Mouse (Mus musculus) embryonic facial prominence, embryonic 11.5 days (tissue): Measurements from ENCODE around the gene Nr2f6. TPM values are rescaled to one million over a fixed set of nuclear protein-coding genes. Genes with fewer than 3 reads are reported as not detected.

Experiments
- ATAC-seq: fragments of 200-750 bp; cut with Nextera tagmentation; replicated peaks from 2 replicates; pipeline ENCODE4 v1.8.0; 2017; ENCODE audit warnings: low read depth; ENCODE audit not compliant: insufficient number of reproducible peaks, low FRiP score, low TSS enrichment
- DNase-seq: peaks from one replicate; pipeline ENCODE4 v3.0.0-alpha.2; 2015; ENCODE audit warnings: low spot score
- H3K27ac ChIP-seq: fragments of 300-500 bp; sonication (generic); replicated peaks from 2 replicates; pipeline ENCODE4 v1.5.1; 2014; ENCODE audit warnings: mild to moderate bottlenecking, low read depth, low read length, control low read depth
- H3K27me3 ChIP-seq: fragments of 300-500 bp; sonication (generic); 2 replicates; pipeline ENCODE4 v1.6.1; 2014; ENCODE audit warnings: mild to moderate bottlenecking, low read length, moderate library complexity, mixed read lengths; ENCODE audit not compliant: control insufficient read depth, insufficient read depth
- H3K36me3 ChIP-seq: fragments of 300-500 bp; sonication (generic); replicated peaks from 2 replicates; pipeline ENCODE4 v1.6.1; 2014; ENCODE audit warnings: low read depth, mild to moderate bottlenecking, low read length, moderate library complexity, mixed read lengths; ENCODE audit not compliant: control insufficient read depth, insufficient read depth
- H3K4me1 ChIP-seq: fragments of 300-500 bp; sonication (generic); 2 replicates; pipeline ENCODE4 v1.6.1; 2014; ENCODE audit warnings: low read length, mixed read lengths; ENCODE audit not compliant: control insufficient read depth, insufficient read depth
- H3K4me2 ChIP-seq: fragments of 300-500 bp; sonication (generic); 2 replicates; pipeline ENCODE4 v1.6.1; 2014; ENCODE audit warnings: low read depth, mild to moderate bottlenecking, control low read depth, low read length, moderate library complexity
- H3K4me3 ChIP-seq: fragments of 300-500 bp; sonication (generic); 2 replicates; pipeline ENCODE4 v1.5.1; 2014; ENCODE audit warnings: low read depth, low read length, control low read depth
- H3K9ac ChIP-seq: fragments of 300-500 bp; sonication (generic); replicated peaks from 2 replicates; pipeline ENCODE4 v1.6.1; 2014; ENCODE audit warnings: mild to moderate bottlenecking, control low read depth, low read length
- H3K9me3 ChIP-seq: fragments of 300-500 bp; sonication (generic); replicated peaks from 2 replicates; pipeline ENCODE4 v1.6.1; 2016; ENCODE audit warnings: mild to moderate bottlenecking, low read length, inconsistent platforms, mixed read lengths; ENCODE audit not compliant: control insufficient read depth
- WGBS: fragments of 180-500 bp; shearing (Covaris S2); extraction: QIAGEN DNeasy Blood & Tissue Kit; methylation state at CpG from one replicate; pipeline ENCODE4 v1.1.7; 2014; 5-methylcytosine and 5-hydroxymethylcytosine counted together
- polyA plus RNA-seq: library from polyadenylated mRNA; unstranded; fragments of >200 nt; fragmentation: Nextera tagmentation; extraction: Ambion mirVana; gene quantifications from 2 replicates; pipeline ENCODE4 v1.2.1, GENCODE M21; 2014

Gene Nr2f6
- polyA plus RNA-seq, 1 experiment from 2014 or later, result 53.7 TPM

DNA sequence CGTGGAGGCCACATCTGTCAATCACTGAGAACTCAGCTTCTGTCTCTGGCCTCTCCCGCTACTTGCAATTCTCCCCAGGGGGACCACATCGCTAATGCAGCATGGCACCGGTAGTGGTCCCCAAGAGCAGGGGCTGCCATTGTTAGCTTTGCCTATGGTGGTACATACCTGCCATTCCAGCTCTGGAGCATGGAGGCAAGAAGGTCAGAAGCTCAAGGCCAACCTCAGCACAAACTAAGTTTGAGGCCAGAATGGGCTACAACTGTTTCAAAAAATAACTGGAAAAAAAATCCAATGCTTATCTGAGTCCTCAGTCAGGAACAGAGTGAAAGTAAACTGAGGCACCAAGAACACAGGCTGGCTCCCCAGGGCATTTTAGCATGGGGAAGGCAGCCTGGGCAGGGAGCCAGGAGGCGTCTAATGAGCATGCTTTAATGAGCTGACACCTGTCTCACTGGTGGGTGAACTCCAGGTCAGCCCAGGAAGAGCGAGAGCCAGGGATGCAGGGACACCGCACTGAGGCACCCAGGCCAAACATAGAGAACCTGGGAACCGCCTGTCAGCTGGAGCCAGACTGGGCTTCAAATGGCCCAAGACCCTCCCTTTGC, 5.2 kb downstream of the Nr2f6 start:
- WGBS, result 45% methylated on average over 8 of the region's 8 CpGs
- Histone ChIP-seq H3K4me3 (no peak overlapping the region), H3K4me2 (peak overlapping the region; percentile 62), H3K27me3 (no peaks in the 10 kb centered on the region), H3K4me1 (peaks cover 13% of the 10 kb centered on the region), H3K27ac (peak overlapping the region; percentile 28; the same call in 1 of the 2 replicates), H3K36me3 (no peaks in the 10 kb centered on the region), H3K9ac (peak overlapping the region; percentile 44), H3K9me3 (no peaks in the 10 kb centered on the region)
- no peak for ATAC-seq
- no peak for DNase-seq

DNA sequence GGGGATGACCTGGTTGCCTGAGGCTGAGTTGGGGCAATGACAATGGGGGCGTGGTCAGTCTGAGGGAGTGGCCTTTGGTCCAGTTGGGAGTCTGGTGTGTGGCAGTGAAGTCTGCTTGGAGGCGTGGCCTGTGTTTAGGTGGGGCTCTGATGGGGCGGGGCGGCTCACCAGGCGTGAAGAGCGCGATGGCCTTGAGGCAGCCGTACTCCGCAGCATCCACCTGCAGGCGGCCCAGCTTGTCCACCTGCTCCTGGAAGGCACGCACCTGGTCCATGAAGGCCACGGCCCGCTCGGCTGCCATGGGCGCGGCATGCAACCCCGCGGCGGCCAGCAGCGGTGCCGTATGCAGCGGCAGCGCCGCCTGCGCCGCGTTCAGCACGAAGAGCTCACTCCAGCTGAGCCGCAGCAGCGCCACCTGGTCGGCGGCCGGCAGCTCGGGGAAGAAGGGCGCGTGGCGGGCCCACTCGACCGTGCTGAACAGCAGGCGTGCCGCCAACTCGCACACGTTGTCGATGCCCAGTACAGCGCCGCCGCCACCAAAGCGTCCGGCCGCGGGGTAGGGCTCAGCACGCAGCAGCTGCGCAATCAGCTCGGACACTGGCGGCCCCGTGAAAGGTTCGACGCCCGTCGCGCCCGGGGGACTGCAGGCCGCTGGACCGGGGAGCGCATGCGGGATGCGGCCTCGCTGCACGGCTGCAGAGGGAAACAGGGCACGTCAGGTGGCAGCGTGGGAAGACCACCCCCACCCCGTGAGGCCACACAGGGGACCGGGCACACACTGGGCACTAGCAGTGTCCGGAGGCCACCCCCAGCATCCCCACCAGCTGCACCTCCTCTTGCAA, 6.0 kb downstream of the Nr2f6 start:
- H3K27me3 ChIP-seq, result no peaks in the 10 kb centered on the region
- peak overlapping the region; percentile 28; the same call in 1 of the 2 replicates for H3K27ac ChIP-seq
- 7% methylated on average over 71 of the region's 74 CpGs for WGBS
- H3K9ac ChIP-seq, result peak overlapping the region; percentile 44
- DNase-seq (peak; percentile 62), ATAC-seq (no peak)
- no peaks in the 10 kb centered on the region for H3K36me3 ChIP-seq
- peak overlapping the region; percentile 62 for H3K4me2 ChIP-seq
- peaks cover 13% of the 10 kb centered on the region for H3K4me1 ChIP-seq
- peak overlapping the region; percentile 26 for H3K4me3 ChIP-seq
- no peaks in the 10 kb centered on the region for H3K9me3 ChIP-seq

DNA sequence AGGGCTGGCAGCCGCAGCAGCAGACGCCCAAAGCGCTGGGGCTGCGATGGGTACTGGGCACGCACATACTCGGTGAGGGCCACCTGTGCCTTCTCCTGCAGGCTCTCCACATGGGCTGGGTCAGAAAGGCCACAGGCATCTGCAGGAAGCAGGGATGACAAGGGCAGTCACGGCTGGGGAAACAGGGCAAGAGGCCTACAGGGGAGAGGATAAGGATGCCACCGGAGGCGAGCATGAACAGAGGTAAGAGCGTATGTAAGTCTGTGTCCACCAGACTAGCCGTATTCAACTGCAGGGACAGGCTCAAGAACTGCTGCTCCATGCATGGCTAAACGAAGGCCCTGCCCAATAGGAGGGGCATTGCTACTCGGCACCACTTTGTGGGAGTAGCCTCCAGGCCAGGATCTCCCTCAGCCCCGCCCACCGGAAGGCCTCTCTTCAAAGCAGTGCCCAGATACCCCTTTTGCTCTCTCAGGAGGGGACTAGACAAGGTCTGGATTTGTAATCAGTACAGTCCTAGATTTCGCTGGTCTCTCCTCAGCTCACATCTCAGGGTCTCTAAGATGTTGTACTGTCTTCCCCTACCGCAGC, 7.0 kb downstream of the Nr2f6 start:
- no peaks in the 10 kb centered on the region; the same call in 1 of the 2 replicates for H3K36me3 ChIP-seq
- no peak for DNase-seq
- ATAC-seq, result no peak
- no peak overlapping the region for H3K27ac ChIP-seq
- WGBS, result 73% methylated on average over 17 of the region's 17 CpGs
- no peaks in the 10 kb centered on the region for H3K9me3 ChIP-seq
- peaks cover 13% of the 10 kb centered on the region for H3K4me1 ChIP-seq
- H3K27me3 ChIP-seq, result no peaks in the 10 kb centered on the region
- no peak overlapping the region for H3K4me2 ChIP-seq
- no peak overlapping the region for H3K9ac ChIP-seq
- no peak overlapping the region for H3K4me3 ChIP-seq

DNA sequence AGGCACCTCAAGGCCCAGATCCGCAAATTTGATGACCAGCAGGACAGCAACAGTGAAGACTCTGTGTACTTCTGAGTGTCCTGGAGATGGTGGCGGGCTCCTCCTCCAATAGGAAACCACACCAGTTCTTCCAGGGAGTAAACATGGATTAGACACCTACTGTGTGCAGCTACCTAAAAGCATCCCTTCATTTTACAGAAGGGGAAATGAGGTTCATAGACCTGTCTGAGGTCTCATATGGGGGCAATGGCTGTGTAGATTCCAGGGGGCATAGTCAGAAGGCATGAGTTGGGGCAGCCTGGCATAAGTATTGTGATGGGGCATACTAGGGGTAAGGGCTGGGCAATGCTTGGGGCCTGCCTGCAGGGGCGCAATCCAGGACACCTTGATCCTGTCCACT, 8.8 kb downstream of the Nr2f6 start:
- Histone ChIP-seq H3K4me2 (no peak overlapping the region), H3K4me1 (peaks cover 9% of the 10 kb centered on the region), H3K4me3 (no peak overlapping the region), H3K9ac (no peak overlapping the region), H3K9me3 (no peaks in the 10 kb centered on the region), H3K27ac (no peak overlapping the region), H3K27me3 (no peaks in the 10 kb centered on the region), H3K36me3 (no peaks in the 10 kb centered on the region; the same call in 1 of the 2 replicates)
- 92% methylated on average over 3 of the region's 3 CpGs for WGBS
- ATAC-seq (no peak), DNase-seq (no peak)

DNA sequence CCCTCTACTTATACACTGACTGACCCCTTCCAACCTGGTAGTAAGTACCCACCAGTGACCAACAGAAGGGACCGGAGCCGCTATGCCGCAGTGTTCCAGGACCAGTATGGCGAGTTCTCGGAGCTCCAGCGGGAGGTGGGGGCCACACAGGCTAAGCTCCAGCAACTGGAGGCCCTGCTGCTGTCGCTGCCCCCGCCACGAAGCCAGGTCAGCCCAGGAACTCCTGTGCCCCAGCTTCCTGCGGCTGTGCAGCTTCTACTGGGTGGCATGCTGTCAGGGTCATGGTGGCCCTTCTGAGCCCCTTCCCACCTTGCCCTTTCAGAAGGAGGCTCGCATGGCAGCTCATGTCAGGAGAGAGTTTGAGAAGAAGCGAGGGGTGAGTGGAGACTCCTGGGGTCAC, 9.3 kb downstream of the Nr2f6 start:
- no peaks in the 10 kb centered on the region for H3K27me3 ChIP-seq
- no peak overlapping the region for H3K27ac ChIP-seq
- no peaks in the 10 kb centered on the region; the same call in 1 of the 2 replicates for H3K36me3 ChIP-seq
- ATAC-seq, result no peak
- DNase-seq, result no peak
- H3K9me3 ChIP-seq, result no peaks in the 10 kb centered on the region
- no peak overlapping the region for H3K9ac ChIP-seq
- H3K4me3 ChIP-seq, result no peak overlapping the region
- H3K4me2 ChIP-seq, result no peak overlapping the region
- WGBS, result 80% methylated on average over 12 of the region's 12 CpGs
- H3K4me1 ChIP-seq, result peaks cover 12% of the 10 kb centered on the region

DNA sequence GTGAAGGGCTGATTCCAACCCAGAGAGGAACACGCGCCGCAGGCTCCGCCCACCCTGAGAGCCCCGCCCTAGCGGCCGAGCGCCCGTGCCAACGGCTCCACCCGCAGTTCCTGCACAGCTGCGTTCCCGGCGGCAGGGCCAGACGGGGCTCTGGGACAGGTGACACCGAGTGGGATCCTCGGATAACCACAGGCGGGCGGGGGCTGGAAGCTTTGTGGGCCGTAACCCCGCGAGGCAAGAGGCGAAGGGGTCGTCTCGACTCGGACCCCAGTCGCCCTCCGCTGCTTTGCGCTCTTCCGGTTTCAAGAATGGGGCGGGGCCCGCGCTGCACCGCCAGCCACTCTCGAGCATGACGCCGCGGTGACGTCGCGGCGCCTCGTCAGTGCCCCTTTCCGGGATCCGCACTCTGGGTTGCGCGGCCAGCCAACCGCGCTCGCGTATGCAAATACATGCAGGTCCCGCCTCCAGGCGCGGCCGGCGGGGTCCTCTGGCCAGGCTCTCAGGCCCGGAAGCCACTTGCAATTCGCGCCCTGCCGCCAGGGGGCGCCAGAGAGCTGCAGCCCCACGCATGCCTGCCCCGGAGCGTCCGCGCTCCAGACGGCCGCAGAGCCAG, 10.4 kb downstream of the Nr2f6 start, which contains the start of gene Ocel1:
Gene Ocel1 (plus strand): TSS at position 63 of the 613 bp plus-strand sequence.
- no peaks in the 10 kb centered on the region; the same call in 1 of the 2 replicates for H3K36me3 ChIP-seq
- peak; percentile 68 for ATAC-seq
- no peak within 1 kb of the TSS for H3K27ac ChIP-seq
- H3K4me2 ChIP-seq, result peak within 1 kb of the TSS; percentile 32
- no peaks in the 10 kb centered on the region for H3K9me3 ChIP-seq
- peaks cover 12% of the 10 kb centered on the region for H3K4me1 ChIP-seq
- DNase-seq, result peak; percentile 98
- no peaks in the 10 kb centered on the region for H3K27me3 ChIP-seq
- peak within 1 kb of the TSS; percentile 38; the same call in 1 of the 2 replicates for H3K9ac ChIP-seq
- WGBS, result under 1% methylated on average over 68 of the region's 68 CpGs
- H3K4me3 ChIP-seq, result peak within 1 kb of the TSS; percentile 70

DNA sequence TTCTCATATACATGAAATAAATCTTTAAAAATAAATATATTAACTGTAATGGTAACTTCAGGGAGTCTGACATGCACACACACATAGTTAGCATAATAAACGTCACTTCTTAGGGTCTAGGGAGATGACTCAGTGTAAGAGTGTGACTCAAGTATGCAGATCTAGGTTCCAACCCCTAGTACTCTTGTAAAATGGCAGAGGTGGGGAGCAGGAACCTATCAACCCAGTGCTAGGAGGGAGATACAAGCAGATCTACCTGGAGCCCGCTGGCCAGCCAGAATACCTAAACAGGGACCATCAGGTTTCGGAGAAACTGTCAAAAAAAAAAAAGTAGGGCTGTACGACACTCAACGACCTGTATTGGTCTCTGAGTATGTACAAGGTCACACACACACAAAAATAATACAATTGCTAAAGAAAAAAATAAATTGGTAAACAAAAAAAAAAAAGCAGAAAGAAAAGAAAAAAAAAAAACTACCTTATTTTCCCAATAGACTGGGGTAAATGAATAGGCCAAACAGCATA, 11.0 kb downstream of the Nr2f6 start:
- H3K9ac ChIP-seq, result peak overlapping the region; percentile 2; the same call in 1 of the 2 replicates

More for the DNA sequence above, 11.0 kb downstream of the Nr2f6 start:
- Histone ChIP-seq H3K36me3 (no peaks in the 10 kb centered on the region; the same call in 1 of the 2 replicates), H3K4me2 (peak overlapping the region; percentile 32), H3K9me3 (no peaks in the 10 kb centered on the region), H3K27me3 (no peaks in the 10 kb centered on the region), H3K4me1 (peaks cover 6% of the 10 kb centered on the region), H3K4me3 (peak overlapping the region; percentile 70), H3K27ac (no peak overlapping the region)
- DNase-seq, result no peak
- 30% methylated on average over 5 of the region's 5 CpGs for WGBS
- ATAC-seq, result no peak
